Mouse (Mus musculus): ENCODE results near the gene Sptbn1. TPM values are rescaled to one million over a fixed set of nuclear protein-coding genes. Genes with fewer than 3 reads are reported as not detected.
"Not testable (repeated sequence)": the region's sequence is repeated elsewhere in the genome, so short reads cannot be mapped to it uniquely, and the experiment has no call there.

Sptbn1 gene
- polyA plus RNA-seq, 1 experiment from 2014 or later, result 19.2 TPM

DNA sequence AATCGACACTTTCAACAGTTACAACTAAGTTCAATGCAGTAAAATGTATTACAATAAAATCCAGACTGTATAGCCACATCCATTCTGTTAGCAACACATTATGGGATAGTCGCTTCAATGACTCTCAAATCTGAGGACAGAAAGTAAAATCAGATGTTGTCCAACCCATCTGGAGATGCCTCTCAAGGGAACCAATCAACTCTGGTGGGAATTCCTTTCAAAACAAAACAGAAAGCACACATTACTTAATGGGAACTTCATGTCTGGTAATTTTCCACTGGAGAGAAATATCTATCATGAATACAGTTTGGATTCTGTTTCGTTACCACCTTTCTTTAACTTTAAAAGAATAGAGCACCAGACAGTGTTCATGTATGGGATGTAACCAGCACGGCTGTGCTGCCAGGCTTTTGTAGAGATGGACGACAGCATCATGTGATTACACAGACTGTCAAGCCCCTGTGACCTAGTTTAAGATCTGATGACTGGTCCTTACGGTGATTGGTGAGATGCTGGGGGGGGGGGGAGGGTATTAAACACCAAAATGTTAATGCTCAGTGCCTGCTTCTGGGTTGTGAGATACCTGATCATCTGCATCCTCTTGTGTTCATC is 9.1 kb downstream of the Sptbn1 start:
- H3K9me3 ChIP-seq (ENCODE audit: low read length), result no peaks in the 10 kb centered on the region
- no peaks in the 10 kb centered on the region for H3K36me3 ChIP-seq (replicated peaks; ENCODE audit: insufficient read depth, low read length)
- no peak overlapping the region for H3K9ac ChIP-seq (replicated peaks)
- H3K4me3 ChIP-seq (ENCODE audit: low read depth, low read length), result no peak overlapping the region
- H3K27me3 ChIP-seq (ENCODE audit: insufficient read depth, low read length), result no peaks in the 10 kb centered on the region
- WGBS (ENCODE audit: insufficient replicate concordance), result 75% methylated on average over 6 of the region's 6 CpGs
- TF ChIP-seq EP300 (IDR thresholded peaks at IDR 0.05; ENCODE audit: low read depth) (no peak), CTCF (IDR thresholded peaks at IDR 0.05; ENCODE audit: low read depth) (no peak)
- H3K4me1 ChIP-seq (ENCODE audit: insufficient read depth), result no peaks in the 10 kb centered on the region
- H3K27ac ChIP-seq (ENCODE audit: low read depth), result no peak overlapping the region
- ATAC-seq, result no peak
- no peak overlapping the region for H3K4me2 ChIP-seq (ENCODE audit: low read depth, low read length)
- no peak for DNase-seq

DNA sequence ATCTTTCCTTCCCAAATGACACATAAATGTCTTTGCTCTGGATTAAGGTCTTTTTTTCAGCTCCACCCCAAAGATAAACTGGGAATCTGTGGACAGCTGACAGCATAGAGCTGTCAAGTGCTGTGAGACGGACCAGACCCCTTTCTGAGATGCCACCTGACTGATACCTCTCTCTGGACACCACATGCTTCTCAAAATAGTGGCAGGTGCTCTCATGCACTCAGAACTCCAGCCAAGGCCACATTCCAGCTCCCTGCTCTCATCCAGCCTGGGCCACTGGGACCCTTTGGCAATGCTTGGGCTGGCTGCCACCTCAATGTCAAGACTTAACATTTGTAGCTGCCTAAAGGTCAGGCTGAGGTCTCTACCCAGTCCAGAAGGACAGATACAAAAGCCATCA is 10.2 kb downstream of the Sptbn1 start:
- Histone ChIP-seq H3K4me1 (ENCODE audit: insufficient read depth) (no peaks in the 10 kb centered on the region), H3K27ac (ENCODE audit: low read depth) (no peak overlapping the region), H3K4me3 (ENCODE audit: low read depth, low read length) (no peak overlapping the region), H3K27me3 (ENCODE audit: insufficient read depth, low read length) (no peaks in the 10 kb centered on the region), H3K36me3 (replicated peaks; ENCODE audit: insufficient read depth, low read length) (no peaks in the 10 kb centered on the region), H3K4me2 (ENCODE audit: low read depth, low read length) (no peak overlapping the region), H3K9me3 (ENCODE audit: low read length) (no peaks in the 10 kb centered on the region), H3K9ac (replicated peaks) (no peak overlapping the region)
- ATAC-seq (no peak), DNase-seq (no peak)
- 48% methylated on average over 1 of the region's 1 CpGs for WGBS (ENCODE audit: insufficient replicate concordance)
- TF ChIP-seq CTCF (IDR thresholded peaks at IDR 0.05; ENCODE audit: low read depth) (no peak), EP300 (IDR thresholded peaks at IDR 0.05; ENCODE audit: low read depth) (no peak)

GRCm38 (mm10) chr11:30257085-30257484 is 10.9 kb downstream of the Sptbn1 start:
- Histone ChIP-seq H3K4me2 (ENCODE audit: low read depth, low read length) (no peak overlapping the region), H3K27me3 (ENCODE audit: insufficient read depth, low read length) (no peaks in the 10 kb centered on the region), H3K9ac (replicated peaks) (no peak overlapping the region), H3K9me3 (ENCODE audit: low read length) (no peaks in the 10 kb centered on the region), H3K4me3 (ENCODE audit: low read depth, low read length) (no peak overlapping the region), H3K36me3 (replicated peaks; ENCODE audit: insufficient read depth, low read length) (no peaks in the 10 kb centered on the region), H3K27ac (ENCODE audit: low read depth) (no peak overlapping the region), H3K4me1 (ENCODE audit: insufficient read depth) (no peaks in the 10 kb centered on the region)
- ATAC-seq, result no peak
- TF ChIP-seq EP300 (IDR thresholded peaks at IDR 0.05; ENCODE audit: low read depth) (no peak), CTCF (IDR thresholded peaks at IDR 0.05; ENCODE audit: low read depth) (no peak)
- DNase-seq, result no peak

- no peaks in the 10 kb centered on the region for H3K9me3 ChIP-seq (ENCODE audit: low read length)
- DNase-seq (no peak), ATAC-seq (no peak)
- no peaks in the 10 kb centered on the region for H3K27me3 ChIP-seq (ENCODE audit: insufficient read depth, low read length)
- H3K4me2 ChIP-seq (ENCODE audit: low read depth, low read length), result no peak overlapping the region
- no peaks in the 10 kb centered on the region for H3K36me3 ChIP-seq (replicated peaks; ENCODE audit: insufficient read depth, low read length)
- no peak overlapping the region for H3K4me3 ChIP-seq (ENCODE audit: low read depth, low read length)
- no peaks in the 10 kb centered on the region for H3K4me1 ChIP-seq (ENCODE audit: insufficient read depth)
- WGBS (ENCODE audit: insufficient replicate concordance), result 85% methylated on average over 5 of the region's 5 CpGs
- TF ChIP-seq CTCF (IDR thresholded peaks at IDR 0.05; ENCODE audit: low read depth), result no peak
- no peak for TF ChIP-seq EP300 (IDR thresholded peaks at IDR 0.05; ENCODE audit: low read depth)
- H3K27ac ChIP-seq (ENCODE audit: low read depth), result no peak overlapping the region
- no peak overlapping the region for H3K9ac ChIP-seq (replicated peaks)
Measured at GRCm38 (mm10) chr11:30256491-30256890, 11.5 kb downstream of the Sptbn1 start.

DNA sequence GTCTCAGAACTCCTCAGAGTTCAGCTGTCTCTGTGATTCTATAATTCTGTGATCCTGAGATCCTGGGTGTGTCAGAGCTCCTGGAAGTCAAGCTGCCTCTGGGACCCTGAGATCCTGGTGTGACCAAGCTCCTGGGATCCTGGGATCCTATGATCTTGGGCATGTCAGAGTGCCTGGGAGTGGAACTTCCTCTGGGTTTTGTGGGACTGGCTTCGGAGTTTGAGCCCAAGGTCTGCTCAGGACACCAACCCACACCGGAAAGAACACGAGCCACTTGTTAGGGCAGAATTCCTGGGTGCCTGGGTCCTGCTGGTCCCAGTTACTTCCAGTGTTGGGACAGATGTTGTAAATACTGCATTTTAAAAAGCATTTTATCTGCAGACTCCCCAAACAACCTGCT is 12.8 kb downstream of the Sptbn1 start:
- not testable (repeated sequence) for H3K4me2 ChIP-seq (ENCODE audit: low read depth, low read length); H3K27ac ChIP-seq (ENCODE audit: low read depth); DNase-seq; H3K27me3 ChIP-seq (ENCODE audit: insufficient read depth, low read length); H3K9ac ChIP-seq (replicated peaks); H3K4me1 ChIP-seq (ENCODE audit: insufficient read depth); ATAC-seq; H3K9me3 ChIP-seq (ENCODE audit: low read length); H3K4me3 ChIP-seq (ENCODE audit: low read depth, low read length); H3K36me3 ChIP-seq (replicated peaks; ENCODE audit: insufficient read depth, low read length)
- WGBS (ENCODE audit: insufficient replicate concordance), result 85% methylated on average over 3 of the region's 3 CpGs

DNA sequence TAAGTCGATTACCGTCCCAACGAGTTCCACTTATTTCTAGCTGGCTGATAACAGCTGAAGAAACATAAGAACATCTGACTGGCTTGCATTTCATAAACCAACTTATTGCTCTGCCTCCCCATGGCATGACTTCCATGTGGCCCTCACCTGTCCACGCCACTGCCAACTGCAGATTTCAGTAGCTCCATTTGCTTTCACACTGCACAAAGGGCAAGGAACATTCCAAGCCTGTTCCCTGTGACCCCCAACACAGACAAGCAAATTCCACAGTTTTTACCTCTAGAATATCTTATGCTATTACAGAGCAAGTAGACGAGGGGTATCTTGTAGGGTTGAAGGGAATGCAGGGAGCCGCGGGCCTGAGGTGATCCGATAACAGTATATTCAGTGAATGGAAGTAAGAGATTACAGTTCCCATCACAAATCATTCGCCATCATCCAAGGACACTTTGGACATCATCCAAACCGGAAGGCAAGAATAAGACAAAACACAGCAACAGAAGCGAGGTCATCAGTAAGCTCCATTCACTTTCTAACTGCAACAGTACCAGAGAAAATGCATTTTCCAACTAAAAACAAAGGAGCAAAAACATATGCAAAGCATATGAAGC is 16.6 kb downstream of the Sptbn1 start:
- no peak overlapping the region for H3K27ac ChIP-seq (ENCODE audit: low read depth)
- H3K27me3 ChIP-seq (ENCODE audit: insufficient read depth, low read length), result no peaks in the 10 kb centered on the region
- no peak overlapping the region for H3K4me2 ChIP-seq (ENCODE audit: low read depth, low read length)
- no peaks in the 10 kb centered on the region for H3K4me1 ChIP-seq (ENCODE audit: insufficient read depth)
- no peak overlapping the region for H3K9ac ChIP-seq (replicated peaks)
- TF ChIP-seq CTCF (IDR thresholded peaks at IDR 0.05; ENCODE audit: low read depth) (no peak), EP300 (IDR thresholded peaks at IDR 0.05; ENCODE audit: low read depth) (no peak)
- DNase-seq (no peak), ATAC-seq (no peak)
- no peaks in the 10 kb centered on the region for H3K36me3 ChIP-seq (replicated peaks; ENCODE audit: insufficient read depth, low read length)
- 75% methylated on average over 11 of the region's 11 CpGs for WGBS (ENCODE audit: insufficient replicate concordance)
- no peaks in the 10 kb centered on the region for H3K9me3 ChIP-seq (ENCODE audit: low read length)
- H3K4me3 ChIP-seq (ENCODE audit: low read depth, low read length), result no peak overlapping the region
